Mouse (Mus musculus): ENCODE measurements around the gene Klf15. TPM values are rescaled to one million over a fixed set of nuclear protein-coding genes. Genes with fewer than 3 reads are reported as not detected.

Klf15 gene
- total RNA-seq, 1 experiment, result 6.4 TPM

DNA sequence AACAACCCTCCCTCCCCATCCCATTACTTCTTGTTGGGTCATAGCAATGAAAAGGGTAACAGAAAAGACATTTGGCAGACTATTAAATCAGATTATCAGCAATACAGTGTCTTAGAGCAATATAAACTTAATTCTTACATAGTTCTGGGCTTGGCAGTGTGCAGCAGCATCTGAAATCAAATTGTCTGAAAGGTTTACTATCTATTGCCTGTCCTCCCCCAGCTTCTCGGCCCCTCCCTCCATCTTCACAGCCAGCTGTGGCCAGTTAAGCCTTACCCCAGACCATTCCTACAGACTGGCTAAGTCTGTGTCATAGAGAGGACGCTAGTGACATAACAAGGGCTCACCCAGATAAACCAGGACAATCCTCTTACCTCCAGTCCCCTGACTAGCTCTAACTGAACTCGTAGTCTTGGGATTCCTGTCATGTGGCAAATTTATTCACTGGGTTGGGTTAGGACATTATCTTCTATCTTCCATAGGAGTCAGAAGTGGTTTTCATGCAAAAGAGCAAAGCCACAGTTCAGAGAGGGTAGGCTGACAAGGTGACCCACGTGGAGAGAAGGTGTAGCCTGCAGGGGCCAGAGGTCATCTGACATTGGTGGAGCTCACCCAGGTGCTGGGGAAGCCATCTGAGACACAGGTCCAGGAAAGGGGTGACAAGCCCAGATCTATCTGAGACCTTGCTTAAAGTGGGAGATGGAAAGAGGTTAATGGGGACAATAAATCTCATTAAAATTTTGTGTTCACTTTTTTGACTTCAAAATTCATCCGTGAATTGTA lies 50.9 kb downstream of the Klf15 start:
- DNase-seq (ENCODE audit: low read depth, low spot score), result no peak
- no peaks in the 10 kb centered on the region for H3K36me3 ChIP-seq (ENCODE audit: control insufficient read depth, insufficient read depth, low read length, poor library complexity, severe bottlenecking)

DNA sequence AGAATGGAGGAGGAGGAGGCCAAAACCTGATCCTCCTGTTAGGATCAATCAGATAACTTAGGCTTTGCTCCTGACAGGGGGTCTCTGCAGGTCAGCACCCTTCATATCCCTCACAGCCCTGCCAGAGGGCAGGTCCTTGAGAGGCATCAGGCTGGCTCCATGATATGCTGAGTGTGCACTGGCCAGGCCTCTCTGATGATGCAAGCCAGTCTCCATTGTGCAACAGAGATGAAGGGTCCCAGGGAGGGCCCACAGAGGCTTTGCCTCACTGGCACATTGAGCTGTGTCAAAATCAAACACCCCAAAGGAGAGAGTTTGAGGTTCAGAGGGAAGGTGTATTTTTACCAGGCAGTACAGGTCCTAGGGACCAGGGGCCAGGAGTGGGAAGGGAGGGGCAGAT lies 52.0 kb downstream of the Klf15 start:
- no peak overlapping the region for H3K27ac ChIP-seq (ENCODE audit: insufficient read depth, low read depth, low read length, poor library complexity, severe bottlenecking)
- no peaks in the 10 kb centered on the region for H3K36me3 ChIP-seq (ENCODE audit: control insufficient read depth, insufficient read depth, low read length, poor library complexity, severe bottlenecking)
- H3K9ac ChIP-seq (ENCODE audit: insufficient read depth, low read depth, low read length, poor library complexity, severe bottlenecking), result no peak overlapping the region; the same call in 1 of the 2 replicates
- no peak overlapping the region for H3K4me3 ChIP-seq (ENCODE audit: insufficient read depth in 1 of 2, low read depth in 1 of 2, low read length in 2 of 2, poor library complexity in 1 of 2, severe bottlenecking in 1 of 2)
- H3K4me1 ChIP-seq (ENCODE audit: control insufficient read depth in 2 of 2, insufficient read depth in 2 of 2, low read length in 2 of 2, poor library complexity in 1 of 2), result peaks cover 4 to 18% of the 10 kb centered on the region in 2 experiments; a peak in 3 of 4 replicates
- in situ Hi-C loops (cut with MboI; ENCODE audit: low sequenced_read_pairs in 2 of 2, unreplicated experiment in 2 of 2), result no loop called here
- no peak for TF ChIP-seq ZC3H11A (IDR thresholded peaks at IDR 0.05; ENCODE audit: borderline replicate concordance, low read depth, low read length)
- TF ChIP-seq ZNF384 (IDR thresholded peaks at IDR 0.05; ENCODE audit: low read depth, low read length), result no peak
- no peak for TF ChIP-seq CHD2 (IDR thresholded peaks at IDR 0.05; ENCODE audit: low read depth, low read length)
- no peak for TF ChIP-seq HCFC1 (IDR thresholded peaks at IDR 0.05; ENCODE audit: borderline replicate concordance, insufficient read depth, low read length)
- no peak for TF ChIP-seq MAFK (IDR thresholded peaks at IDR 0.05; ENCODE audit: insufficient read depth, low read depth, low read length)
- no peak for DNase-seq (ENCODE audit: low read depth, low spot score)
- H3K9me3 ChIP-seq (ENCODE audit: control insufficient read depth, insufficient read depth, low read depth, low read length), result no peaks in the 10 kb centered on the region

More for the DNA sequence above, 50.9 kb downstream of the Klf15 start:
- no peaks in the 10 kb centered on the region for H3K9me3 ChIP-seq (ENCODE audit: control insufficient read depth, insufficient read depth, low read depth, low read length)
- no peak overlapping the region for H3K9ac ChIP-seq (ENCODE audit: insufficient read depth, low read depth, low read length, poor library complexity, severe bottlenecking)
- in situ Hi-C loops (cut with MboI; ENCODE audit: low sequenced_read_pairs in 2 of 2, unreplicated experiment in 2 of 2), result no loop called here
- H3K27ac ChIP-seq (ENCODE audit: insufficient read depth, low read depth, low read length, poor library complexity, severe bottlenecking), result no peak overlapping the region
- TF ChIP-seq ZC3H11A (IDR thresholded peaks at IDR 0.05; ENCODE audit: borderline replicate concordance, low read depth, low read length) (no peak), HCFC1 (IDR thresholded peaks at IDR 0.05; ENCODE audit: borderline replicate concordance, insufficient read depth, low read length) (no peak), ZNF384 (IDR thresholded peaks at IDR 0.05; ENCODE audit: low read depth, low read length) (no peak), CHD2 (IDR thresholded peaks at IDR 0.05; ENCODE audit: low read depth, low read length) (no peak), MAFK (IDR thresholded peaks at IDR 0.05; ENCODE audit: insufficient read depth, low read depth, low read length) (no peak)
- no peak overlapping the region for H3K4me3 ChIP-seq (ENCODE audit: insufficient read depth in 1 of 2, low read depth in 1 of 2, low read length in 2 of 2, poor library complexity in 1 of 2, severe bottlenecking in 1 of 2)
- peaks cover 8 to 26% of the 10 kb centered on the region in 2 experiments; a peak in 3 of 4 replicates for H3K4me1 ChIP-seq (ENCODE audit: control insufficient read depth in 2 of 2, insufficient read depth in 2 of 2, low read length in 2 of 2, poor library complexity in 1 of 2)

DNA sequence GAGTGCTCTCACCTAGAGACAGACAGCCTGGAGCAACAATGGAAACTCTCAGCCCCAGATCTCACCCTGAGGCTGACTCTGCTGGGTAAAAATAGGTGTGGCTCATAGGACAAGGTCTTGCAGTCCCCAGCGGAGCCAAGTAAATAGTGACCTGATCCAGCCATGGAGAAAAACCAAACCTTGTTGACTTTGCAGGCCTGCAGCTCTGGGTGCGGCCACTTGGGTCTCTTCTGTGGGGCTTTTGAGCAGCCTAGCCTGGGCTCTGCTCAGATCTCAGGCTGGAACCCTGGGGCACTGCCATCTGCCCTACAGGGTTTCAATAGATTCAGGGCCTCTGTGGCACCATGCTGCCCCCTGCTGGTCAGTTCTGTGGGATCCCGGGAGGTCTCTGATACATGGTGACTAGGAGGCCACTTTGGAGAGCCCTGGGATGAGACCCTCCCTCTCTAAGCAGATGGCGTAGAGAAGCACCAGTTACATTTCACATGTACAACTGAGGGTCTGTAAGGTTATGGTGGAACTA lies 52.6 kb downstream of the Klf15 start:
- Histone ChIP-seq H3K4me1 (ENCODE audit: control insufficient read depth in 2 of 2, insufficient read depth in 2 of 2, low read length in 2 of 2, poor library complexity in 1 of 2) (peaks cover 4 to 18% of the 10 kb centered on the region in 2 experiments; a peak in 3 of 4 replicates), H3K9me3 (ENCODE audit: control insufficient read depth, insufficient read depth, low read depth, low read length) (no peaks in the 10 kb centered on the region), H3K9ac (ENCODE audit: insufficient read depth, low read depth, low read length, poor library complexity, severe bottlenecking) (peak overlapping the region; percentile 11; the same call in 1 of the 2 replicates), H3K36me3 (ENCODE audit: control insufficient read depth, insufficient read depth, low read length, poor library complexity, severe bottlenecking) (no peaks in the 10 kb centered on the region), H3K27ac (ENCODE audit: insufficient read depth, low read depth, low read length, poor library complexity, severe bottlenecking) (no peak overlapping the region), H3K4me3 (ENCODE audit: insufficient read depth in 1 of 2, low read depth in 1 of 2, low read length in 2 of 2, poor library complexity in 1 of 2, severe bottlenecking in 1 of 2) (no peak overlapping the region)
- DNase-seq (ENCODE audit: low read depth, low spot score), result peak; percentile 91
- TF ChIP-seq ZC3H11A (IDR thresholded peaks at IDR 0.05; ENCODE audit: borderline replicate concordance, low read depth, low read length), result peak; percentile 91
- TF ChIP-seq ZNF384 (IDR thresholded peaks at IDR 0.05; ENCODE audit: low read depth, low read length), result no peak
- no peak for TF ChIP-seq MAFK (IDR thresholded peaks at IDR 0.05; ENCODE audit: insufficient read depth, low read depth, low read length)
- TF ChIP-seq HCFC1 (IDR thresholded peaks at IDR 0.05; ENCODE audit: borderline replicate concordance, insufficient read depth, low read length), result peak; percentile 28; the same call in 1 of the 2 replicates
- in situ Hi-C loops (cut with MboI; ENCODE audit: low sequenced_read_pairs in 2 of 2, unreplicated experiment in 2 of 2), result no loop called here

DNA sequence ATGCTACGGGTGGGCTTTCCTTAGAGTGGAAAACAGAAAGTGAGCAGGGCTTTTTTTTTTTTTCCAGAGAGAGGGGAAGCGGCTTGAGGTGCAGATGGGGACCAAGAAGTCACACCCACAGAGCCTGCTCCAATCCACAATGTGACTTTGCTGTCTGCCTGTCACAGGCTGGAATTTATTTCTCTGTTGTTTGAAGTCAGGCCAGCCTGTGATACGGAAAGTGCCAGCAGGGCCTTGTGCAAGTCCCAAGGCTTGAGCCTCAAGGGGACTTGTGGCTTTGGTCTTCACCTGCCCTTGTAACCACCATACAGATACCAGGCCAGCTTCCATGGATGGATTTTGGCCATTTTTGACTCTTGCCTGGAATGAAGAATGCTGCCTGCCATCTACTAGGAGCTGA lies 56.5 kb downstream of the Klf15 start:
- no peak overlapping the region for H3K4me3 ChIP-seq (ENCODE audit: insufficient read depth in 1 of 2, low read depth in 1 of 2, low read length in 2 of 2, poor library complexity in 1 of 2, severe bottlenecking in 1 of 2)
- TF ChIP-seq CHD2 (IDR thresholded peaks at IDR 0.05; ENCODE audit: low read depth, low read length), result no peak
- no peak for TF ChIP-seq ZC3H11A (IDR thresholded peaks at IDR 0.05; ENCODE audit: borderline replicate concordance, low read depth, low read length)
- no peak for TF ChIP-seq HCFC1 (IDR thresholded peaks at IDR 0.05; ENCODE audit: borderline replicate concordance, insufficient read depth, low read length)
- no peak for TF ChIP-seq ZNF384 (IDR thresholded peaks at IDR 0.05; ENCODE audit: low read depth, low read length)
- TF ChIP-seq MAFK (IDR thresholded peaks at IDR 0.05; ENCODE audit: insufficient read depth, low read depth, low read length), result no peak

More for the DNA sequence above, 56.5 kb downstream of the Klf15 start:
- H3K9ac ChIP-seq (ENCODE audit: insufficient read depth, low read depth, low read length, poor library complexity, severe bottlenecking), result no peak overlapping the region
- no peaks in the 10 kb centered on the region for H3K9me3 ChIP-seq (ENCODE audit: control insufficient read depth, insufficient read depth, low read depth, low read length)
- in situ Hi-C loops (cut with MboI; ENCODE audit: low sequenced_read_pairs in 2 of 2, unreplicated experiment in 2 of 2), result no loop called here
- DNase-seq (ENCODE audit: low read depth, low spot score), result no peak
- H3K27ac ChIP-seq (ENCODE audit: insufficient read depth, low read depth, low read length, poor library complexity, severe bottlenecking), result no peak overlapping the region
- H3K36me3 ChIP-seq (ENCODE audit: control insufficient read depth, insufficient read depth, low read length, poor library complexity, severe bottlenecking), result no peaks in the 10 kb centered on the region
- H3K4me1 ChIP-seq (ENCODE audit: control insufficient read depth in 2 of 2, insufficient read depth in 2 of 2, low read length in 2 of 2, poor library complexity in 1 of 2), result peaks cover 2 to 9% of the 10 kb centered on the region in 2 experiments; a peak in 3 of 4 replicates

Measured in ES-E14 (cell line).